Mouse (Mus musculus) limb, embryonic 10.5 days (tissue): Measurements from ENCODE around the gene Polr3b. TPM values are rescaled to one million over a fixed set of nuclear protein-coding genes. Genes with fewer than 3 reads are reported as not detected.

Experiments
- DNase-seq: peaks from one replicate; pipeline ENCODE4 v3.0.0-alpha.2; 2017; ENCODE audit warnings: low spot score
- H3K27ac ChIP-seq: fragments of 300-500 bp; sonication (generic); 2 replicates; pipeline ENCODE4 v1.5.1; 2016; ENCODE audit warnings: mild to moderate bottlenecking
- H3K27me3 ChIP-seq: fragments of 300-500 bp; sonication (generic); 2 replicates; pipeline ENCODE4 v1.6.1; 2016; ENCODE audit warnings: low read depth, mild to moderate bottlenecking; ENCODE audit not compliant: poor library complexity, severe bottlenecking
- H3K36me3 ChIP-seq: fragments of 300-500 bp; sonication (generic); 2 replicates; pipeline ENCODE4 v1.6.1; 2016; ENCODE audit warnings: mild to moderate bottlenecking, moderate library complexity
- H3K4me1 ChIP-seq: fragments of 300-500 bp; sonication (generic); 2 replicates; pipeline ENCODE4 v1.6.1; 2016
- H3K4me3 ChIP-seq: fragments of 300-500 bp; sonication (generic); 2 replicates; pipeline ENCODE4 v1.5.1; 2016; ENCODE audit warnings: mild to moderate bottlenecking, moderate library complexity
- H3K9me3 ChIP-seq: fragments of 300-500 bp; sonication (generic); replicated peaks from 2 replicates; pipeline ENCODE4 v1.6.1; 2016; ENCODE audit warnings: mild to moderate bottlenecking
- WGBS: fragments of 180-500 bp; shearing (Covaris S2); methylation state at CpG from one replicate; pipeline ENCODE4 v1.1.7; 2016; 5-methylcytosine and 5-hydroxymethylcytosine counted together
- polyA plus RNA-seq: library from polyadenylated mRNA; unstranded; fragments of >200 nt; fragmentation: Nextera tagmentation; extraction: Ambion mirVana; gene quantifications from 2 replicates; pipeline ENCODE4 v1.2.1, GENCODE M21; 2016

Gene Polr3b
- 17.4 and 20.3 TPM in 2 replicates for polyA plus RNA-seq

- Histone ChIP-seq H3K27ac (peak within 1 kb of the TSS; percentile 90), H3K36me3 (no peaks in the 10 kb centered on the region), H3K4me1 (peaks cover 16% of the 10 kb centered on the region), H3K27me3 (no peaks in the 10 kb centered on the region), H3K9me3 (no peaks in the 10 kb centered on the region), H3K4me3 (peak within 1 kb of the TSS; percentile 81)
- DNase-seq: peak; percentile 94
- WGBS: 7% methylated on average over 53 of the region's 53 CpGs
Observed at GRCm38 (mm10) chr10:84621826-84622790, at the start of gene Polr3b. Polr3b (plus strand) TSS chr10:84622292.

- 72% methylated on average over 5 of the region's 5 CpGs for WGBS
Observed at GRCm38 (mm10) chr10:84573671-84574420, 48.2 kb upstream of the Polr3b start.

GRCm38 (mm10) chr10:84576029-84576394 is 46.1 kb upstream of the Polr3b start:
- peaks cover 16% of the 10 kb centered on the region for H3K4me1 ChIP-seq
- no peaks in the 10 kb centered on the region for H3K9me3 ChIP-seq
- no peak for DNase-seq
- no peaks in the 10 kb centered on the region for H3K36me3 ChIP-seq
- H3K27ac ChIP-seq: no peak overlapping the region
- H3K27me3 ChIP-seq: 0 out of 2 replicates have a peak, but pooled peaks cover 8% of the 10 kb centered on the region
- H3K4me3 ChIP-seq: peak overlapping the region; percentile 73
- WGBS: 1% methylated on average over 14 of the region's 14 CpGs

More at GRCm38 (mm10) chr10:84573671-84574420, 48.2 kb upstream of the Polr3b start:
- no peaks in the 10 kb centered on the region for H3K9me3 ChIP-seq
- H3K27me3 ChIP-seq: 0 out of 2 replicates have a peak, but pooled peaks cover 8% of the 10 kb centered on the region
- no peak overlapping the region for H3K27ac ChIP-seq
- peaks cover 16% of the 10 kb centered on the region for H3K4me1 ChIP-seq
- DNase-seq: no peak
- H3K36me3 ChIP-seq: no peaks in the 10 kb centered on the region
- H3K4me3 ChIP-seq: no peak overlapping the region

GRCm38 (mm10) chr10:84576395-84577070 is 45.6 kb upstream of the Polr3b start, which contains the start of gene Tcp11l2:
Tcp11l2 (plus strand) TSS chr10:84576626.
- peak within 1 kb of the TSS; percentile 73 for H3K4me3 ChIP-seq
- 1% methylated on average over 46 of the region's 46 CpGs for WGBS
- H3K4me1 ChIP-seq: peaks cover 16% of the 10 kb centered on the region
- H3K36me3 ChIP-seq: no peaks in the 10 kb centered on the region
- peak; percentile 90 for DNase-seq
- H3K27me3 ChIP-seq: 0 out of 2 replicates have a peak, but pooled peaks cover 8% of the 10 kb centered on the region
- no peaks in the 10 kb centered on the region for H3K9me3 ChIP-seq
- H3K27ac ChIP-seq: peak within 1 kb of the TSS; percentile 90

- Histone ChIP-seq H3K27ac (peak overlapping the region; percentile 90; the same call in 1 of the 2 replicates), H3K4me3 (peak overlapping the region; percentile 73), H3K36me3 (no peaks in the 10 kb centered on the region), H3K9me3 (no peaks in the 10 kb centered on the region), H3K4me1 (peaks cover 16% of the 10 kb centered on the region), H3K27me3 (0 out of 2 replicates have a peak, but pooled peaks cover 8% of the 10 kb centered on the region)
- 5% methylated on average over 38 of the region's 38 CpGs for WGBS
- DNase-seq: peak; percentile 65
Observed at GRCm38 (mm10) chr10:84577071-84577727, 44.9 kb upstream of the Polr3b start.

GRCm38 (mm10) chr10:84578738-84579137 is 43.4 kb upstream of the Polr3b start:
- Histone ChIP-seq H3K4me3 (no peak overlapping the region), H3K36me3 (no peaks in the 10 kb centered on the region), H3K27me3 (0 out of 2 replicates have a peak, but pooled peaks cover 8% of the 10 kb centered on the region), H3K27ac (no peak overlapping the region), H3K4me1 (peaks cover 16% of the 10 kb centered on the region), H3K9me3 (no peaks in the 10 kb centered on the region)
- WGBS: 86% methylated on average over 10 of the region's 10 CpGs
- DNase-seq: no peak

- Histone ChIP-seq H3K4me3 (no peak overlapping the region), H3K4me1 (peaks cover 16% of the 10 kb centered on the region), H3K27ac (no peak overlapping the region), H3K36me3 (no peaks in the 10 kb centered on the region), H3K27me3 (0 out of 2 replicates have a peak, but pooled peaks cover 8% of the 10 kb centered on the region), H3K9me3 (no peaks in the 10 kb centered on the region)
- no peak for DNase-seq
- 78% methylated on average over 2 of the region's 2 CpGs for WGBS
Observed at GRCm38 (mm10) chr10:84579527-84579926, 42.6 kb upstream of the Polr3b start.

GRCm38 (mm10) chr10:84581191-84581590 is 40.9 kb upstream of the Polr3b start:
- Histone ChIP-seq H3K4me3 (no peak overlapping the region), H3K9me3 (no peaks in the 10 kb centered on the region), H3K36me3 (no peaks in the 10 kb centered on the region), H3K4me1 (peaks cover 11% of the 10 kb centered on the region), H3K27ac (no peak overlapping the region), H3K27me3 (0 out of 2 replicates have a peak, but pooled peaks cover 8% of the 10 kb centered on the region)
- WGBS: 75% methylated on average over 8 of the region's 8 CpGs
- no peak for DNase-seq

- Histone ChIP-seq H3K36me3 (no peaks in the 10 kb centered on the region), H3K4me1 (peaks cover 9% of the 10 kb centered on the region), H3K27ac (no peak overlapping the region), H3K27me3 (0 out of 2 replicates have a peak, but pooled peaks cover 8% of the 10 kb centered on the region), H3K4me3 (no peak overlapping the region), H3K9me3 (no peaks in the 10 kb centered on the region)
- 85% methylated on average over 7 of the region's 7 CpGs for WGBS
- DNase-seq: no peak
Observed at GRCm38 (mm10) chr10:84582236-84582635, 39.9 kb upstream of the Polr3b start.

- Histone ChIP-seq H3K27me3 (no peaks in the 10 kb centered on the region), H3K4me3 (no peak overlapping the region), H3K36me3 (no peaks in the 10 kb centered on the region), H3K9me3 (no peaks in the 10 kb centered on the region), H3K4me1 (no peaks in the 10 kb centered on the region), H3K27ac (no peak overlapping the region)
- WGBS: 73% methylated on average over 11 of the region's 11 CpGs
- no peak for DNase-seq
Observed at GRCm38 (mm10) chr10:84584451-84585293, 37.4 kb upstream of the Polr3b start.

- Histone ChIP-seq H3K9me3 (no peaks in the 10 kb centered on the region), H3K4me1 (no peaks in the 10 kb centered on the region), H3K27me3 (no peaks in the 10 kb centered on the region), H3K27ac (no peak overlapping the region), H3K36me3 (no peaks in the 10 kb centered on the region), H3K4me3 (no peak overlapping the region)
- no peak for DNase-seq
- 88% methylated on average over 2 of the region's 2 CpGs for WGBS
Observed at GRCm38 (mm10) chr10:84585294-84585650, 36.8 kb upstream of the Polr3b start.
